Comparison of ENCODE assay signal across 15 mouse cellular contexts in the genomic region with DNA sequence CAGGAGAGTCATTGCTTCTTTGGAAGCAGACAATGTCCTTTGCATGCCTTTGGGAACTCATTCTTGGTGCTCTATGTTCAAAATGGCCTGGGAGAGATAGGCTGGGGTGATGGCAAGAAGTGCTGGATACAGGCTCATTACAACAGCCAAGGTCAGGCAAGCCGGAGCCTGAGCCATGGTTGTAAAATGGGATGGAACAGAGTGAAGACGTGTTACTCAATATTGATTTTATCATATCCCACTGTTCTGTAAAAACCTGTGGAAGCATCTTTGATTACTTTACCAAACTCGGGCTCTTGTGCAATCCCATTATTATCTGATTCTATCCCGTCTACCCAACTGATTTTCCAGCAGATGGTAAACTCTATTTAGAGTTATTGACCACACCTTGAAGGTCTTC.
"Had no signal": no experiment of that assay in that cellular context is flagged by ENCODE, and none has a peak within 500 bp of the region (broad histone marks: within the 10 kb centered on the region; RNA-seq: fewer than 3 reads in every experiment).

No protein-coding gene starts in this region.

- H3K4me2 ChIP-seq: neural tube, embryonic 13.5 days; neural tube, embryonic 15.5 days; stomach, embryonic 15.5 days had no signal

- H3K4me3 ChIP-seq: neural tube, embryonic 13.5 days; neural tube, embryonic 15.5 days; stomach, embryonic 15.5 days had no signal

- H3K9me3 ChIP-seq: neural tube, embryonic 13.5 days; neural tube, embryonic 15.5 days; stomach, embryonic 15.5 days had no signal

- H3K36me3 ChIP-seq: neural tube, embryonic 13.5 days; neural tube, embryonic 15.5 days; stomach, embryonic 15.5 days had no signal

- H3K27me3 ChIP-seq: neural tube, embryonic 13.5 days; neural tube, embryonic 15.5 days; stomach, embryonic 15.5 days had no signal

- H3K9ac ChIP-seq: neural tube, embryonic 13.5 days; neural tube, embryonic 15.5 days; stomach, embryonic 15.5 days had no signal

- DNase-seq: retina, postnatal 1 day; right cerebral cortex, adult 18-20 months; right cerebral cortex, postnatal 14 days; right cerebral cortex, postnatal 4 days; spleen, adult 18-20 months; thymus, adult 18-20 months; thymus, adult 2 months; thymus, postnatal 14 days; thymus, postnatal 25 days; thymus, postnatal 36 days; thymus, postnatal 4 days had no signal

- H3K4me1 ChIP-seq: neural tube, embryonic 13.5 days; neural tube, embryonic 15.5 days; stomach, embryonic 15.5 days had no signal

- H3K27ac ChIP-seq: neural tube, embryonic 13.5 days; neural tube, embryonic 15.5 days; stomach, embryonic 15.5 days; stomach, postnatal 0 days had no signal
